Mouse (Mus musculus) adrenal gland, postnatal 36 days (tissue): Measurements from ENCODE around the gene Lrrfip2. TPM values are rescaled to one million over a fixed set of nuclear protein-coding genes. Genes with fewer than 3 reads are reported as not detected.

ENCODE experiments used
- DNase-seq, 2 experiments: peaks; one replicate each; pipeline ENCODE4 v3.0.0; 2021; ENCODE audit warnings: mixed read lengths in 1 of 2
- total RNA-seq, 2 experiments: library from RNA; stranded (reverse); gene quantifications; 2 replicates each; pipeline ENCODE4 v1.2.3; 2021

Lrrfip2 gene
- total RNA-seq, 2 experiments from 2014 or later = 53.0 to 57.3 TPM

DNA sequence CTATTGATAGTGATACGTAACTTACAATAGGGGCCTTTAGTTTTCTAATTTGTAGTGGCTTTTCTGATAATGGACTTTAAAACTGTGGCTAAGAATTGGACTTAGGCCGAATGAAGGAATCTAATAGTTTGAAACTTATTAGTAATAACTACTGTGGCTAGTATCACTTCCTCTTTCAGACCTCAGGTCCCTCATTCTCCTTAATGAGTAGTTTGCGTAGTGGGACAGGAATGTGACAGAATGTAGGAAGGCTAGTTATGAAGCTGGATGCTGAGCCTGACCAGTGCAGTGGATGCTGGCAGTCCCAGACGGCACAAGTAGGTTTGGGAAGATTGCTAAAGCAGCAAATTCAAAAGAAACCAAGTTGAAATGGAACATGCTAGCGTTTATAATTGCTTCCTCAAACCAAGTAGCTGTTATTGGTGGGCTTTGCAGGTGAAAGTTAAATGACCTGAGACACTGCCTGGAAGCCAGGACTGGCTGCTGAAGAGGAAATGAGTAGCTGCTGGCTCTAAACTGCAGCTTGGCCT, 103.2 kb downstream of the Lrrfip2 start:
- no peak for DNase-seq

DNA sequence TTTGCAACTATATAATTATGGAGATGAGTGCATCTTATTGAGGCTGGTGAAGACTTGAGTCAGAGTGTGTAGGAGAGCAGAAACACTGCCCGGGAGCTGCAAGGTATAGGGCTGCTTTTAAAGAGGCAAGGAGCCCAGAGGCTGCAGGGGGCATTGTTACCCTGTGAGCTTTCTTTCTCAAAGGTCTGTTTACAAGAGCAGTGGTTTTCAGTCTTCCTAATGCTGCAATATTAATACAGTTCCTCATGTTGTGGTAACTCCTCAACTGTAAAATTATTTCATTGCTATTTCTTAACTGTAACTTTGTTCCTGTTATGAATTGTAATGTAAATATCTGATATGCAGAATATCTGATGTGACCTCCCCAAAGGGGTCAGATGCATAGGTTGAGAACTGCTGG, 104.2 kb downstream of the Lrrfip2 start:
- no peak for DNase-seq

DNA sequence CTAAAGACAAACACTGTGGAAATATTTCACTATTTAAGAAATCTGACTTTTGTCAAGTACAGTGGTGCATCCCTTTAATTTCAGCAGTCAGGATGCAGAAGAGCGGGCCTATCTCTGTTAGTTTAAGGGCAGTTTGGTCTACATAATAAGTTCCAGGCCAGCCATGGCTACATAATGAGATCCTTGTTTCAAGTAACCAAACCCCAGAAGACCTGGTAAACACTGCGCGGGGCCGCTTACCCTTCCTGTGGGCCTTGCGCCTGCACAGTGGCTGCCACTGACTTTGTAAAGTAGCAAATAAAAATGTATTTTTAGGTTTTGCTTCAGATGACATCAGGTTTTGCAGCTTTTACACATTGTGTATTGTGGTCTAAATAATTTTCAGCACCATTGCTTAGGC, 106.0 kb downstream of the Lrrfip2 start:
- DNase-seq = no peak

DNA sequence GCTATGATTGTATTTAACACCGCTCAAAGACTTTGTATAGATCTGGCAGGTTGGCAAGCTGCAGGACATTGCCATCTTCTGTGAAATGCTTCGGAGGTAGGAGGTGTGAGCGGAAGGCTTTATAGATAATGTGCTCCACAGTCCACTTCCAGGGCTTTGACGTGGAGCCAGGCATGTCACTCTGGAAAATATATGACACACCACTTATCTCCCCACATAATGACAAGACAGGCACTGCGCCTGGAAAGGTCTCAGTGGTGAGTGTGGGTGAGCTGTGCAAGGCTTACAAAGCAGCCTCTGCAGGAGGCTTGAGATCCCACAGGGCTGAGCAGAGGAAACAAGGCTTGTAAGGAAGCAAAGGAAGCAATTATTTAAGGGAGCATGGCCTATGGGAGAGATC, 111.1 kb downstream of the Lrrfip2 start:
- DNase-seq = peak in 1 of 2 experiments; percentile 27

DNA sequence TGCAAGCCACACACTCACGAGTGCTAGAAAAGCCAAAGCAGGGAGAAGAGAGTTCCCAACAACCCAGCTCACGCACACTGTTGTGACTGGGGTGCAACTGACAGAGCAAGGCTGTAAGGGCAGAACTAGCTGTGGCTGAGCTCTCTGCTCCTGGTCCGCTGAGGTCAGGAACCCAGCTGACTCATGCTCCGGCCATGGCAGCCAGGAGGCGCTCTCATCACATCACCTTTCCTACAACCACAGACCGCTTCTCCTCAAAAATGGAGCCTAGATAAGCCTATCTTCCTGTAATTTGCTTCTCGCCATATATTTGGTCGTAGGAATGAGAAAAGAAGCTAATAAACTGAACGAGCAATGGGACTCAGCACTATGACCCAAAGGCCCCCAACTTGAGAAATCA, 117.3 kb downstream of the Lrrfip2 start:
- DNase-seq = peak; percentile 22 to 25

DNA sequence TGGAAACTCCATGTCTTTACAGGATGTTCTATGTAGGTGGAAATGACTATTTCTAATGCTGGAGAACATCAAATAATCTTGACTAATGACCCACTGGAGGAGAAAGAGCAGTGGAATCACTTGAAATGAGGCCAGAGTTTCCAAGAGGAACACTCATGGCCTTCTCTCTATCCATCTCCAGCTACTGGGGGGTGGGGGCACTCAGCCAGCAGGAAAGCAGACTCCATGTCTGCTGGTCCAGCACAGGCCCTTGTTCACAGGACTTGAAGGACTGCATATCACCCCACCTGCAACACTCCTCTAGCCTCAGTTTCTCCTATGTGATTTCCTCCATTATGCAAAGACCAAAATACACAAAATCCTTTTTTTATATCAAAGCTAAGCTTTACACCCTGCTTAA, 120.3 kb downstream of the Lrrfip2 start:
- no peak for DNase-seq

DNA sequence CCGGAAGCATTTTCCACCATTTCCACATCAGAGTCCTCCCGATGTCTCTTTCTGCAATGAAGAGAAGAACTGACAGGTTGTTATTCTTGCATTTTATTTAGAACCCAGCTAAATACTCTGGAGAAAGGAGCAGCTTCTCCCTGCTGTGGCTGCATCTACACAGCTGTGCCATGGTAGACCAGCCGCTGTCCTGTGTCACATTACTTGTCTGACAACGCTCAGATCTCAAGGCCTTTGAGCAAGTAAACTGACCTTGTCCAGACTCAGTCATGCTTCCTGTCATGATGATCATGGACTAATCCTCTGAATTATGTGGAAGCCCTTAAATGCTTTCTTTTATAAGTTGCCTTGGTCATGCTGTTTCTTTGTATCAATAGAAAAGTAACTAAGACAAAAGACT, 122.4 kb downstream of the Lrrfip2 start:
- peak; percentile 46 to 57 for DNase-seq

DNA sequence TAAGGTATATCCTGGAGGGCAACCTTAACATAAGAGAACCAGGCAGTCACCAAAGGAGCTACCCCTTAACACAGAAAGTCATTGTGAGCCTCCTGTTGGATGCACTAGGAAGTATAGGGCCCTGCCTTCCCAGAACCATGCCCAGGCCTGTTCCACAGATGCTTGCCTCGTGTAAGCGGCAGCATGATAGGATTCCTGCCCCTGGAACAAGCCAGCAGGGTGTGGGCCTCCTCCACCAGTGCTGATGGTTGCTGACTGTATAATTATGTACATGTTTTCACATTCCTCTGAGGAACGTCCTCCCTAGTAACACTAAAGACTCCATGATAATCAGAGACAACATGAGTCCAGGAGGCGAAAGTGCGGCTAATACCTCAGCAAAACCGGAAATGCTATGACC, 126.0 kb downstream of the Lrrfip2 start:
- no peak for DNase-seq

DNA sequence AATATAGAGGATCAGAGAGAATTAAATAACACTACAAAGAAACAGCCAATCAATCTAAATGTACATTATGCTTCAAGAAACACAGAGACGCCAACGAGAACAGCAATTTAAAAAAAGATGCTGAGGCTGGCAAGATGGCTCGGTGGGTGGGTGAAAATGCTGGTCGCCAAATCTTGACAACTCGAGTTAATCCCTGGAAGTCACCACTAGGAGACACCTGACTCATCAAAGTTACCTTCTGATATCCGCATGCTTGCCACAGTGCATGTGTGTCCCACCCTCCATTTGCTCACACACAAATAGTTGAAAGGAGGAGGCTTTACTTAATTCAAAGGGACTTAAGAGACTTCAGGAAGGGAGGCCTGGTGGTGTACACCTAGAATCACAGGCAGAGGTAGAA, 128.2 kb downstream of the Lrrfip2 start:
- DNase-seq = no peak

DNA sequence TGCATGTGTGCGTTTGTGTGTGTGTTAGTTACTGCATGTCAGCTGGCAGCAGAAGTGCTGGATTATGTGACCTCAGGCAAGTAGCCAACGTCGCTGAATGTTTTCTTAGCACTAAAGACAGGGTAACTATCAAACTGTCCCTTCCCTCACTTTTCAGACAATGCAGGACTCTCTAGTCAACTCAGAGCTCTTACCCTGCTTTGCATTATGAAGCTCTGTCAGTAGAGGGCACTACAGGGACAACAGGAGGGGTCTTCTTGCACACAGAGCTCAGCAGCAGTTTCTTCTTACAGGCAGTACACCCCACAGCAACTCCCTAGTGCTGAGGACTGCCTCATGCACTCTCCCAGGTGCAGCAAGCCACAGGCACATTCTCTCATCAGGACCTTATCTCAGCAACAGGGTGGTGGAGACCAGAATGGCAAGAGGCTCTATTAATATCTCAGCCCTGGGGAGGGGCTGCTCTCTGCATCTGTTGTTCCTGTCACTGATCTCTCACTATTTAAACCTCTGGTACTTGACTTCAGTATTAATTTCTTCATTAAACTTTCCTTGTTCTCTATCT, 130.4 kb downstream of the Lrrfip2 start:
- DNase-seq = peak in 1 of 2 experiments; percentile 25

DNA sequence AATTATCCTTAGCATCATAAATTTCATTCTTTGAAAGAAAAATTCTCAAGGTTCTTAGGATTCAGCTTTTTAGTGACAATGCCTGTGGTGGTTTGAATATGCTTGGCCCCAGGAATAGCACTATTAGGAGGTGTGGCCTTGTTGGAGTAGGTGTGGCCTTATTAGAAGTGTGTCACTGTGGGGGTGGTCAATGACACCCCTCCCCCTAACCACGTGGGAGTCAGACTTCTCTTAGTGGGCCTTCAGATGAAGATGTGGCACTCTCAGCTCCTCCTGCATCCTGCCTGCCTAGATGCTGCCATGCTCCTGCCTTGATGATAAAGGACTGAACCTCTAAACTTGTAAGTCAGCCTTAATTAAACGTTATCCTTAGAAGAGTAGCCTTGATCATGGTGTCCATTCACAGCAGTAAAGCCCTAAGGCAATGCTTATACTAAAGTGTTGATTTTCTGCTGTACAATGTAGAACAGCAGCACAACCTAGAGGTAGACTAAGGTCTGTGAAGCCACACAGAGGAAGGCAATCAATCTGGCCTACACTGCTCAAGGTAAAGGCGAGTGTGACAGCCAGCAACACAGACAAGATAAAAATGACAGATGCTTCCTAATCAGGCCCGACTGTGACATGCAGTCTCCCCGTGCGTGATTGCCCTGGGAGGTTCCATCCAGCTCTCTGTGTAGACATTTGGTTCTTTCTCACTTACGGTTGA, 134.9 kb downstream of the Lrrfip2 start:
- no peak for DNase-seq

DNA sequence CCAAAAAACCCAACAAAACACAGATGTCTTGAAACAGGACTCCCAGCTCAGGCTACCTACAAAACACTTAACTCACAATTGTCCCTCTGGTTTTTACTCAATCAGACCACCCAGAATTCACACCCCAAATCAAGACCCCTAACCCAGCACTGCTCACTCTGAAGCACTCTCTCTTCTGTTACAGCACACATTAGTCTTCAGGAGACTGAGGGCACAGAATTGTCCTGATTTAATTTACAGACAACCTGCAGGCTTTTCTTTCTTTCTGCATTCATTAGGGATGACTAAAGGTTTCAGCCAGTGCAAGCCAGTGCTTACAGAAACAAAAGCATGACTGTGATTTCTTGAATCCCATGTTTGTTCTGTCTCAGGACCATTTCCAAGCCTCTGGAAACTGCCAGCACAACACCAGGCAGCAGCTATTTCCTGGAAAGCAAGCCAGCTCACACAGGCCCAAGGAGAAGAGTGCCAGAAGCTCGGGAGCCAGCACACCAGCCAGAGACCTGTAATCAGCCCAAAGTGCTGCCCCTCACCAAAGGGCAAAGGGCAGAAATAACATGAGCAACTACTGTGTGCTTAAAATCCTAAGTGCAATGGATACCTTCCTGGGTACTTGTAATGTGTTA, 143.1 kb downstream of the Lrrfip2 start:
- peak in 1 of 2 experiments; percentile 20 for DNase-seq

DNA sequence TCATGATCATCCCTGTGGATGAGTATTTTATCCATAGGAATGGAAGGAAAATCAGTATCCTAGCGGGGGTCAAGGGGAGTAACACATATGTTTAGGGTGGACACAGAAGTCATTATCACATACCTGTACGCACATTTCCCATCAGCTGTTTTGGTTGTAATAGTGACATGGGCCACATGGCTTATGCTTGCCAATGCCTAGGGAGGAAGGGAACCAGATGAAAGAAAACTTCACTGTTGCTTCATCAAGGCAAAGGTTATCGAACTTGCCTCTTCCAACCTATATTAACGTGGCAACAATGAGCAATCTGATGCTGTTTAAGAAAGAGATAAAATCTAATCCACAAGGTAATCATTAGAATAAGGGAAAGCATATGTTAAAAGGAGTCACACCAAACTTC, 144.0 kb downstream of the Lrrfip2 start:
- DNase-seq = no peak

DNA sequence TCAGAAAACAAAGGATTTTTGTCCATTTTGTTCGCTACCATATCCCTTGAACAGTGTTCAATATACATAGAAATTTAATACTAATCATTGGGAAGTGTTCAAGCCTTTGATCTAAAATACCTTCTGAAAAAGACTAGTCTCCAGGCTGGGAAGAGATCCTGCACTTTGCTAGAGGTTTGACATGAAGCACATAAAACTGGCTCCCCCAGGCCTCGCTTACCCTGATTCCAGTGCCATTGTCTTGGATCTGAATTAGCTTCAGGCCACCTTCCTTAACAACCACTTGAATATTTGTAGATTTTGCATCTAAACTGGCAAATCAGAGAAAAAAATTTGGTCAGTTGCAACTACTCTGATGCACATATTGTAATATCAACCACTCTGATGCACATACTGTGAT, 150.6 kb downstream of the Lrrfip2 start:
- no peak for DNase-seq

DNA sequence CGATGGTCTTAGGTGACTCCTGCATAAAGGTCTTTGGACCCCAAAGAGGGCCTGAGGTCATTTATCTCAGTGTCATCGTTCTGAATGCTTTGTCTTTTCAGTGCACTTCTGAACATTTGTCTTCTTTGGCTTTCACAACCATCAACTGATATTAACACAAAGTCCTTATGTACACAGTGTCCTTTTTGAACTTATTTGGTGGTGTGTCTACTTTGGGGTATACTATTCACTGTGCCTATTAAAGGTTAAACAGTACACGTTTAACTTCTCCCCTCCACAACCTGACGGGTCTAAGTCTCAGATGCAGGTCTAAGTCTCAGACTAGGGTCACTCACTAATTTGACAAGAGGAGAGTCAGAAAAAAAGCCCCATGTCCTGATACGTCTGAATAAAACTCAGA, 153.2 kb downstream of the Lrrfip2 start:
- no peak for DNase-seq

DNA sequence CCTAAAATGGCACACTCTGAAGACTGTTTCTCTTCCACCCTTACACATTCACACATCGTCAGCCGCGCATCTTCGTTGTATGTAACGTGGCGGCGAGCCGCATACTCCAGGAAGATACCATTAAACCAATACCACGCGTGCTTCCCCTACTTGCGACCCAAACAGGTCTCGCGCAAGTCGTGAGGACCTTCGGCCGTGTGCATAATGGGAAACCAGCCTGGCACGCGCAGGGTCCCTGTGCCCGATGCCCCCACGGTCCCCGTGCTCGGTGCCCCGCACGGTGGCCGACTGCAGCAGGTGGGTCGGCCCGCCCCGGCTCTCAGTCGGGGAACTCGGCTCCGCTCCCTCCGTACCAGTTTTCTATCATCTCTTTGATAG, 153.7 kb downstream of the Lrrfip2 start:
- DNase-seq = no peak

DNA sequence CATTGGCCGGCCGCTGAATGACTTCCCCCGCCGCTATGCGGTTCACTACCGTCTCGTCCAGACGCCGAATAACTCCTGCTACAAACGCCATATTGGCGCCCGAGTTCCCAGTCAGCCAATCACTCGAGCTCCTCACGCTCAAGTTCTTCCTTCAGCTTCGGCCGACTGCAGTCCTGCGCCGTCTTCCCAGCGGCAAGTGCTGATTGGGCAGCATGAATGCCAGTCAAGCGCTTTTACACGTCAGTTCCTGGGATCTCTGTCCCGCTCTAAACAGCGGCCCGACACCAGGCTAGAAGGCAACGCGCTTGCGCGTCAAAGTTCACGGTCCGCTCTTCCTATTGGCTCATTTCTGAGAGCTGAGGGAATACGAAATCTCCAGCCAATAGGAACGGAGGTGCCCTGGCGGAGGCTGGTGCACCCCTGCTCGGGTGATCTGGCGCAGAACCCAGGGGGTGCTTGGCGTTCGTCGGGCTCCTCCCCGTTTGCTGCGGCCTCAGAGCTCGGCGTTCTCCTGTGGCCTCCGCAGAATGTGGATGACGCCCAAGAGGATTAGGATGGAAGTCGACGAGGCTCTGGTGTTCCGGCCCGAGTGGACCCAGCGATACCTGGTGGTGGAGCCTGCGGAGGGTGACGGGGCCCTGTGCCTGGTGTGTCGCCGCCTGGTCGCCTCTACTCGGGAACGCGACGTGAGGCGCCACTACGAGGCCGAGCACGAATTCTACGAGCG, 154.2 kb downstream of the Lrrfip2 start, which contains the start of the genes Mlh1 and Epm2aip1:
Gene Mlh1 (minus strand): TSS at position 358 of the 727 bp plus-strand sequence.
Gene Epm2aip1 (plus strand): TSS at position 496 of the 727 bp plus-strand sequence.
- peak; percentile 99 to 100 for DNase-seq

DNA sequence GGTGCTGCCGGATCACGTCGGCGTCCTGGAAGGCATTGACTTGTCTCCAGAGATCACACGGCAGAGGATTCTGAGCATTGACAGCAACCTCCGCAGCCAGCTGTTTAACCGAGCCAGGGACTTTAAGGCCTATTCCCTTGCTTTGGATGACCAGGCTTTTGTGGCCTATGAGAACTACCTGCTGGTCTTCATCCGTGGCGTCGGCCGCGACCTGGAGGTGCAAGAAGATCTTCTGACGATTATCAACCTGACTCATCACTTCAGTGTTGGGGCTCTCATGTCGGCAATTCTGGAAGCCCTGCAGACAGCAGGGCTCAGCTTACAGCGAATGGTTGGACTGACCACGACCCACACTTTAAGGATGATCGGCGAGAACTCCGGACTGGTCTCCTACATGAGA, 155.0 kb downstream of the Lrrfip2 start:
- peak in 1 of 2 experiments; percentile 39 for DNase-seq

DNA sequence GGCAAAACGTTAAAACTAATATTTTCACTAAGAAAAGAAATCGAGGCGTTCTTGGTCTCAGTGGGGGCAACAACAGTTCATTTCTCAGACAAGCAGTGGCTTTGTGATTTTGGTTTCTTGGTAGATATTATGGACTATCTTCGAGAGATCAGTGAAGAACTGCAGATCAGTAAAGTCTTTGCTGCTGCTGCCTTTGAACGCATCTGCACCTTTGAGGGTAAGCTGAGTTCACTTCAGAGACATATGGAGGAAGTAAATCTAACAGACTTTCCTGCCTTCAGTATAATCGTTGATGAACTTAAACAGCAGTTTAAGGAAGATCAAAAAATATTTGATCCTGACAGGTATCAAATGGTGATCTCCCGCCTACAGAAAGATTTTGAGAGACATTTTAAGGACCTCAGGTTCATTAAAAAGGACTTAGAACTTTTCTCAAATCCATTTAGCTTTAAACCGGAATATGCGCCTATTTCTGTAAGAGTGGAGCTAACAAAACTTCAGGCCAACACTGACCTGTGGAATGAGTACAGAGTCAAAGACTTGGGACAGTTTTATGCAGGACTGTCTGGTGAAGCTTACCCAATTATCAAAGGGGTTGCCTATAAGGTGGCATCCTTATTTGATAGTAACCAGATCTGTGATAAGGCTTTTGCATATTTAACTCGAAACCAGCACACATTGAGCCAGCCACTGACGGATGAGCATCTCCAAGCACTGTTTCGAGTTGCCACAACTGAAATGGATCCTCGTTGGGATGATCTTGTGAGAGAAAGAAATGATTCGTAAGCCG, 155.8 kb downstream of the Lrrfip2 start:
- no peak for DNase-seq

DNA sequence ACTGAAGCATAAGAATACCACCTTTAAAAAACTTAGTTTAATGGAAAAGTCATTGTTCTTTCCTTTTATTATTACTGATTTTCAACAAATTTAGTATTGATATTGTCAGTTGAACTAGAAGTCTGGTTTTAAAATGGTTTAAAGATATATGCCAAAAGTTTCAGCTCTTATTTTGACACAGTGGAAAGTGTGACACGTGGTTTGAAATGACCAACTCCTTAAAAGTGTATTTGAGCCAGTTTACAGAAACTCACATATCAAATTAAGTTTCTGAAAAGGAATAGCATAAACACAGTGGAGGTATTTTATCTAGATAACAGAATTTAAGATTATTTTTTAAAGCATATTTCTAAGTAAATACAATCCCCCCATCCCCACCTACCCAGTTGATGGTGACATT, 156.6 kb downstream of the Lrrfip2 start:
- no peak for DNase-seq

DNA sequence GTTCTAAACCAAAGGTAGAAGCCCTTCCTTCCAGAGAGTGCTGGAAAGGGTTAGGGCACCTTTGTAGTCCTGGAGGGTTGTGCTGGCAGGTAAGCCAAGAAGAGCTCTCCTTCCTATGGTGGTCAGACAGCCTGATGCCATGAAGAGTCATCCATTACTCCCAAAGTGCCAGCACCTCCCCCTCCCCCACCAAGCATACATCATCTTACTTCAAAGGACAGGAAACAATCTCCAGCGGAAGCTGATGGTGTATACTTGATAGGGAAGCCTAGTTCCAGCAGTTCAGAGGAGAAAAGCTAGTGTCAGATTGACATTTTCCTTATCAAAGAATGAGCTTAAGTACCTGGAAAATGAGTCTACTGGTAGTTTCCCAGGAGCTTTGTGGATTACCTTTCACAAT, 157.8 kb downstream of the Lrrfip2 start:
- DNase-seq = peak in 1 of 2 experiments; percentile 62
